Mouse (Mus musculus): ENCODE measurements around the gene Taf4.

DNA sequence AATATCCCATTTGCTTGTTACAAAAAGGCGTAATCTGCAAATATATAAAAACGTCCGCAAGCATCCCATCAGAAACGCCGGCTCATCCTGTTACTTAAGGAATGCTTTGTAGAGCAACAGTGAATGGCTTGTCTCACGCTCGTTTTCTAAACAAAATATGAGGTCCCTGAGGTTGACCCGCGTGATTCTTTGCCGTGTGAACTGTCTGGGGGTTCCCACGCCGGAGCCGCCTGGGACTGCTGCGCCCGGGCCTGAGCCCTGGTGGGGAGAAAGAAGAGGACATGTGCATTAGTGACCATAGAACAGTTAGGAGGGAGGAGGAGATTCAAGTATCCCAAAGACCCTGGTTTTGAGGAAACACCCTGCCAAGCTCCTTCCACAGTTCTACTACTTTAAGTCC lies 63.1 kb downstream of the Taf4 start:
- TF ChIP-seq CTCF (conservative IDR thresholded peaks at IDR 0.05; ENCODE audit: low read length) = no peak
- TF ChIP-seq POU5F1 (IDR thresholded peaks at IDR 0.05; ENCODE audit: borderline replicate concordance, low read length) = no peak
